Mouse (Mus musculus): ENCODE measurements at regions not wholly inside any gene's neighbourhood (a gene's known extent, or its start where the extent isn't known, plus 50 kb on each side); places are given as distances from the start of the nearest gene placed in this dataset.

GRCm38 (mm10) chr5:46023456-46023855 lies 166.0 kb upstream of the Lcorl start:
- TF ChIP-seq CTCF (IDR thresholded peaks at IDR 0.05; ENCODE audit: low read depth, low read length) (no peak), POLR2A (IDR thresholded peaks at IDR 0.05; ENCODE audit: borderline replicate concordance, low read depth, low read length) (no peak)

Data from bone marrow macrophage, adult 2 months (primary cell).